Mouse (Mus musculus): Measurements from ENCODE around the gene Ephb1. TPM values are rescaled to one million over a fixed set of nuclear protein-coding genes. Genes with fewer than 3 reads are reported as not detected.
A peak's percentile ranks its signal among the peaks of the same experiment; 100 is the strongest.

Ephb1 gene
- polyA plus RNA-seq, 1 experiment from 2014 or later = 18.8 TPM

DNA sequence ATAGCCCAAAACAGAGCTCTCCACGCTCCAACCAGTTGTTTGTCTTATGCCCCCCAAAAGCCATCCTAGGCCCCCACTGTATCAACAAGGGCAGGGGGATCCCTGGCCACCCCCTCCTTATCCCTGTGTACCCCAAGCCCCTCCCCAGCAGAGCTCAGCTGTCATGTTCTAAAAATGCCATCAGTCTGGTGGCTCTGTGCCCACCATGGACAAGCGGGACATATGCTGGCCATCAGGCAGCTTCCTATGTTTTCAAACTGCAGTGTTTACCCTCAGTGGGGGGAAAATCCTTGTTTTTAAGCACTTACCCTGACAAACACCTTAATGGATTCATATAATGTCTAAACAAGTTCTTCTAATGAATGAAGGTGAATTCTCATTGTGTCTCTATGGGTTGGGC, 275.3 kb downstream of the Ephb1 start:
- H3K27ac ChIP-seq (ENCODE audit: low read depth, low read length) = no peak overlapping the region
- H3K4me1 ChIP-seq (ENCODE audit: control insufficient read depth, insufficient read depth, low read length) = no peaks in the 10 kb centered on the region
- no peaks in the 10 kb centered on the region for H3K9me3 ChIP-seq (ENCODE audit: control insufficient read depth, low read length)
- no peak for DNase-seq (ENCODE audit: low spot score, missing footprints)
- no peak overlapping the region for H3K9ac ChIP-seq (ENCODE audit: low read length)
- H3K4me2 ChIP-seq = no peak overlapping the region
- no peak for ATAC-seq (ENCODE audit: low FRiP score)
- no peaks in the 10 kb centered on the region for H3K27me3 ChIP-seq (ENCODE audit: control insufficient read depth, insufficient read depth, low read length)
- no peak overlapping the region for H3K4me3 ChIP-seq (ENCODE audit: low read depth, low read length)
- WGBS = 98% methylated on average over 2 of the region's 2 CpGs
- H3K36me3 ChIP-seq (ENCODE audit: control insufficient read depth, insufficient read depth, low read length) = no peaks in the 10 kb centered on the region

DNA sequence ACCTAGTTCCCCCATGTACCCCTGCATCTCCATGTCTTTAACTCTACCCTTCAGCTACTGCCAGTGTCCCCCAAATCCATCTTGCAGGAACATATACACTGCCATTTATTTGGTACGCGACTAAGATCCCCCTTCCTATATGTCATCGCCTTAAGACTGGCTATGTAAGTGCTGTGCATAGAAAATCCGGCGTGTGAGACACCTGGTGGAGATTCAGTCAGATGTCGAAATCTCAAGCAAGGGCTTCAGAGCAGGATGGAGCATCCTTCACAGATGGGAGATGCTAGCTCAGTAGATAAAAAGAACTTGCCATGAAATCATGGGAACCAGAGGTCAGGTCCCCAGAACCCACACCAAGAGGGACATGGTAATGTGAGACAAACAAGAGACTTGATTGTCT, 276.3 kb downstream of the Ephb1 start:
- H3K4me2 ChIP-seq = no peak overlapping the region
- H3K9me3 ChIP-seq (ENCODE audit: control insufficient read depth, low read length) = no peaks in the 10 kb centered on the region
- ATAC-seq (ENCODE audit: low FRiP score) (no peak), DNase-seq (ENCODE audit: low spot score, missing footprints) (no peak)
- WGBS = 90% methylated on average over 6 of the region's 6 CpGs
- H3K27me3 ChIP-seq (ENCODE audit: control insufficient read depth, insufficient read depth, low read length) = no peaks in the 10 kb centered on the region
- no peak overlapping the region for H3K4me3 ChIP-seq (ENCODE audit: low read depth, low read length)
- H3K4me1 ChIP-seq (ENCODE audit: control insufficient read depth, insufficient read depth, low read length) = no peaks in the 10 kb centered on the region
- H3K9ac ChIP-seq (ENCODE audit: low read length) = no peak overlapping the region
- no peaks in the 10 kb centered on the region for H3K36me3 ChIP-seq (ENCODE audit: control insufficient read depth, insufficient read depth, low read length)
- H3K27ac ChIP-seq (ENCODE audit: low read depth, low read length) = no peak overlapping the region

DNA sequence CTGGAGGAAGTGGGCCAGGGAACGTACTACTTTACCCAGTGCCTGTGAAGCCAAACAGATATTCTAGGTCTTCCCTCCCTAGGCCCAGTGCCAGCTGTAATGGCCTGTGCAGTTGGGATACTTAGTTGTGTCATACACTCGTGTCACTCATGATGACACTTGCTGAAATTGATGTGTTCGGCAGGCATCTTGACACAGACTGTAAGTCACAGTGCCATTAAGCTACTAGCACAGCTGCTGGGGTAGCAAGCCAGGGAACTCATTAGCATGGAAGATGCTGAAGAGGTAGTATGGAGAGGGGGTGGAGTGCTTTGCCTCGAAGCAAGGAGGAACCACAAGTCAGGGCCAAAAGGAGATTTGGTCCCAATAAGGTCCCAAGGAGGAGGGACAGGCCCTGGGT, 279.0 kb downstream of the Ephb1 start:
- DNase-seq (ENCODE audit: low spot score, missing footprints) (no peak), ATAC-seq (ENCODE audit: low FRiP score) (no peak)
- Histone ChIP-seq H3K4me3 (ENCODE audit: low read depth, low read length) (no peak overlapping the region), H3K9me3 (ENCODE audit: control insufficient read depth, low read length) (no peaks in the 10 kb centered on the region), H3K9ac (ENCODE audit: low read length) (no peak overlapping the region), H3K36me3 (ENCODE audit: control insufficient read depth, insufficient read depth, low read length) (no peaks in the 10 kb centered on the region), H3K4me1 (ENCODE audit: control insufficient read depth, insufficient read depth, low read length) (no peaks in the 10 kb centered on the region), H3K27ac (ENCODE audit: low read depth, low read length) (no peak overlapping the region), H3K4me2 (no peak overlapping the region), H3K27me3 (ENCODE audit: control insufficient read depth, insufficient read depth, low read length) (no peaks in the 10 kb centered on the region)
- WGBS = 68% methylated on average over 4 of the region's 4 CpGs

- Histone ChIP-seq H3K27ac (ENCODE audit: low read depth, low read length) (no peak overlapping the region), H3K36me3 (ENCODE audit: control insufficient read depth, insufficient read depth, low read length) (no peaks in the 10 kb centered on the region), H3K4me2 (no peak overlapping the region), H3K4me3 (ENCODE audit: low read depth, low read length) (no peak overlapping the region), H3K27me3 (ENCODE audit: control insufficient read depth, insufficient read depth, low read length) (no peaks in the 10 kb centered on the region), H3K4me1 (ENCODE audit: control insufficient read depth, insufficient read depth, low read length) (no peaks in the 10 kb centered on the region; the same call in 1 of the 2 replicates), H3K9me3 (ENCODE audit: control insufficient read depth, low read length) (no peaks in the 10 kb centered on the region), H3K9ac (ENCODE audit: low read length) (no peak overlapping the region)
- DNase-seq (ENCODE audit: low spot score, missing footprints) (no peak), ATAC-seq (ENCODE audit: low FRiP score) (no peak)
- WGBS = 88% methylated on average over 5 of the region's 5 CpGs
Measured at GRCm38 (mm10) chr9:102073404-102073803, 281.1 kb downstream of the Ephb1 start.

DNA sequence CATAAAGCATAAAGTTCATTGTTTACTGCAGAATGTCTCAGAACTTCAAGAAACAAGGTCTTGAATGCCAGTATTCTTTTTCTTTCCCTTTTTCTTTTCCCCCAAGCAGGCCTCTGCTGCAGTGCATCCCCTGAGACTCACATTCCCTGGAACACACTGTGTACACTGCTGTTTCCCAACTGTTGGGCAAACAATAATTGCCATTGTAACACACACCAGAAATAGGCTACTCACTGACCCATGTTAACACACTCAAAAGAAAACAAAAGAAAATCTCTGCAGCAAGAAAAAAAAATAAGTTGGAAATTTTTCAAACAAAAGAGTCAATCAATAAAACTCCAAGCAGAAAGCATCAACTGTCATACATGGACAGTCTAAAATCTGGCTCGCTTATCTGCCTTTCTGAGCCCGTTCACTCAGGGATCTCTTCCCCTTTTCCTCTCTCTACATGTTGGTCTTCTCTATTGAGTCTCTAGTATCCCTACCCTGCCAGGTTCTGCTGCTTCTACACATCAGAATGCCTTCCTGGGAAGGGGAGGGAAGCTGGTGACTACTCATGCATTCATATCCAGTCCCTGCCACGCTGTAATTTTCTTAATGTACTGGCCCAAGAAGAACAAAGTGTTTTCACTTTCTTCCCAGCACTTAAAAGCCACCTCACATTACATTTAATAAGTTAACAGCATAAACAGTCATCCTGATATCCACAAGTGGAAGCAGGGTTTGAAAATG, 285.2 kb downstream of the Ephb1 start:
- Histone ChIP-seq H3K27me3 (ENCODE audit: control insufficient read depth, insufficient read depth, low read length) (no peaks in the 10 kb centered on the region), H3K9ac (ENCODE audit: low read length) (no peak overlapping the region), H3K4me3 (ENCODE audit: low read depth, low read length) (no peak overlapping the region), H3K27ac (ENCODE audit: low read depth, low read length) (no peak overlapping the region), H3K36me3 (ENCODE audit: control insufficient read depth, insufficient read depth, low read length) (no peaks in the 10 kb centered on the region), H3K9me3 (ENCODE audit: control insufficient read depth, low read length) (no peaks in the 10 kb centered on the region), H3K4me2 (no peak overlapping the region), H3K4me1 (ENCODE audit: control insufficient read depth, insufficient read depth, low read length) (no peaks in the 10 kb centered on the region; the same call in 1 of the 2 replicates)
- DNase-seq (ENCODE audit: low spot score, missing footprints) = peak; percentile 80
- ATAC-seq (ENCODE audit: low FRiP score) = no peak
- WGBS = 69% methylated on average over 3 of the region's 3 CpGs

DNA sequence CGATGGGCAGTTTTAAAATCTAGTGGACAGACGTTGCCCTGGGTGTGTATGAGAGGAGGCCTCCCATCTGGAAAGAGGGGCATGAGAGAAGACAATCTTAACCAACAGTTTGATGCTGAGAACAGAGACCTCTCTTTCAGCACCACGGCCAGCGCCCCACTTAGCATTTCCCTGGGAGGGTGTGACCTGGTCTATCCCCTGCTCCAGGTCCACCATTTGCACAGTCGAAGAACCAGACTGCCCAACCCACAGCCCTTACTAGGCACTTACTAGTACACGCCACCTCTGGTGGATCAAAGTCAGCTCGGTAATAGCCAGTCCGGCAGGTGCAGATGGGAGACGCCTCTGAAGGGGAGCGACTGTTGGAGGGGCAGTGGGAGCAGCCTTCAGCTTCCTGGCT, 287.9 kb downstream of the Ephb1 start:
- 75% methylated on average over 10 of the region's 10 CpGs for WGBS
- Histone ChIP-seq H3K9me3 (ENCODE audit: control insufficient read depth, low read length) (no peaks in the 10 kb centered on the region), H3K27me3 (ENCODE audit: control insufficient read depth, insufficient read depth, low read length) (no peaks in the 10 kb centered on the region), H3K4me3 (ENCODE audit: low read depth, low read length) (no peak overlapping the region), H3K36me3 (ENCODE audit: control insufficient read depth, insufficient read depth, low read length) (no peaks in the 10 kb centered on the region), H3K4me1 (ENCODE audit: control insufficient read depth, insufficient read depth, low read length) (no peaks in the 10 kb centered on the region; the same call in 1 of the 2 replicates), H3K27ac (ENCODE audit: low read depth, low read length) (no peak overlapping the region), H3K4me2 (no peak overlapping the region), H3K9ac (ENCODE audit: low read length) (no peak overlapping the region)
- ATAC-seq (ENCODE audit: low FRiP score) (no peak), DNase-seq (ENCODE audit: low spot score, missing footprints) (peak; percentile 91)

GRCm38 (mm10) chr9:102045886-102046285, 308.6 kb downstream of the Ephb1 start:
- DNase-seq (ENCODE audit: low spot score, missing footprints) = peak; percentile 83
- H3K4me2 ChIP-seq = no peak overlapping the region
- H3K4me1 ChIP-seq (ENCODE audit: control insufficient read depth, insufficient read depth, low read length) = peaks cover 14% of the 10 kb centered on the region
- peak overlapping the region; percentile 71 for H3K27ac ChIP-seq (ENCODE audit: low read depth, low read length)
- H3K9ac ChIP-seq (ENCODE audit: low read length) = no peak overlapping the region
- H3K4me3 ChIP-seq (ENCODE audit: low read depth, low read length) = no peak overlapping the region
- no peaks in the 10 kb centered on the region for H3K27me3 ChIP-seq (ENCODE audit: control insufficient read depth, insufficient read depth, low read length)
- WGBS = 18% methylated on average over 2 of the region's 2 CpGs
- no peaks in the 10 kb centered on the region for H3K9me3 ChIP-seq (ENCODE audit: control insufficient read depth, low read length)
- H3K36me3 ChIP-seq (ENCODE audit: control insufficient read depth, insufficient read depth, low read length) = no peaks in the 10 kb centered on the region
- ATAC-seq (ENCODE audit: low FRiP score) = peak; percentile 74

- WGBS = 17% methylated on average over 8 of the region's 8 CpGs
- DNase-seq (ENCODE audit: low spot score, missing footprints) = peak; percentile 89
Measured at GRCm38 (mm10) chr9:102045111-102045861, 309.2 kb downstream of the Ephb1 start.

GRCm38 (mm10) chr9:102039011-102039733, 315.3 kb downstream of the Ephb1 start:
- 75% methylated on average over 6 of the region's 6 CpGs for WGBS
- Histone ChIP-seq H3K4me2 (no peak overlapping the region), H3K27me3 (ENCODE audit: control insufficient read depth, insufficient read depth, low read length) (no peaks in the 10 kb centered on the region), H3K36me3 (ENCODE audit: control insufficient read depth, insufficient read depth, low read length) (no peaks in the 10 kb centered on the region), H3K9ac (ENCODE audit: low read length) (no peak overlapping the region), H3K27ac (ENCODE audit: low read depth, low read length) (no peak overlapping the region), H3K9me3 (ENCODE audit: control insufficient read depth, low read length) (no peaks in the 10 kb centered on the region), H3K4me3 (ENCODE audit: low read depth, low read length) (no peak overlapping the region), H3K4me1 (ENCODE audit: control insufficient read depth, insufficient read depth, low read length) (no peaks in the 10 kb centered on the region)
- DNase-seq (ENCODE audit: low spot score, missing footprints) (peak; percentile 77), ATAC-seq (ENCODE audit: low FRiP score) (no peak)

More at GRCm38 (mm10) chr9:102045111-102045861, 309.2 kb downstream of the Ephb1 start:
- Histone ChIP-seq H3K4me1 (ENCODE audit: control insufficient read depth, insufficient read depth, low read length) (peaks cover 14% of the 10 kb centered on the region), H3K27me3 (ENCODE audit: control insufficient read depth, insufficient read depth, low read length) (no peaks in the 10 kb centered on the region), H3K36me3 (ENCODE audit: control insufficient read depth, insufficient read depth, low read length) (no peaks in the 10 kb centered on the region), H3K9ac (ENCODE audit: low read length) (no peak overlapping the region), H3K9me3 (ENCODE audit: control insufficient read depth, low read length) (no peaks in the 10 kb centered on the region), H3K4me2 (peak overlapping the region; percentile 2; the same call in 1 of the 2 replicates), H3K27ac (ENCODE audit: low read depth, low read length) (peak overlapping the region; percentile 71), H3K4me3 (ENCODE audit: low read depth, low read length) (no peak overlapping the region)
- ATAC-seq (ENCODE audit: low FRiP score) = peak; percentile 82
